Mouse (Mus musculus): ENCODE results near the gene Olfr695.
"Not testable (repeated sequence)": the region's sequence is repeated elsewhere in the genome, so short reads cannot be mapped to it uniquely, and the experiment has no call there.

Gene Olfr695

DNA sequence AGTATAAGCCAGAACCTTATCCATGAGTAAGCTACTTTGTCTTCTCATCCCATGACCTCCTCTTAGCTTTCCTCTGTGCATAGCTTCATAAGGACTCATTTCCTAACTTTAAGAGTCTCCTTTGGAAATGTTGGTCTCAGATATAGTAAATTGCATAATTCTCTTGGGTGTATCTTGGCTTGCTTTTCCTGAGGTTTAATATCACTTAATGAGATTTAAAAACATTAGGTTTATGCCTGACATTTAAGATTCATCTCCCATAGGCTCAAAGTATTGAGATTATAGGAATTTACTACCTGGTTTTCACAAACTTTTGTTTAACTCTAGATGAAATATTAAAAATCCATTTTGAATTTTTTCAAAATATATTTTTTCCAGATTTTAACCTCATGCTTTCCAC, at the start of gene Olfr695:
Gene Olfr695 (minus strand): TSS at position 101 of the 400 bp plus-strand sequence.
- no peak for DNase-seq (ENCODE audit: low spot score)

DNA sequence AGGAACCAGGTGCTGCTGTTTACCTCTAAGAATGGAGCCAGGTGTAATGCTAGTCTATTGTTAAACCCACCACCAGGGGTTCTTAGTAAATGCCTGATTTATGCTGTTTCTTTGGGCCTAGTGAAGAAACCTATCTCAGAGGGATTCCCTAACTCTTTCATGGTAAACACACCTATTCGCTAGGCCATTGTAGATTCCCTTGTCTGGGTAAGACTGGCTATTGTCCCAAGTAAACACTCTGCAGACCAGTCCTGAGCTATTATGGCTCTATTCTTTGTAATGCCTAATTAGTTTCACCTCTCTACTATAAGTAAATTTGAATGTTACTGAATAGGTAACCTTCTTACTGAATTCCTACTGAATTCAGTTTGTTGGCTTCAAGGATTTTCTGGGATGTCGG, 44.8 kb upstream of the Olfr695 start:
- DNase-seq (ENCODE audit: low spot score), result not testable (repeated sequence)

DNA sequence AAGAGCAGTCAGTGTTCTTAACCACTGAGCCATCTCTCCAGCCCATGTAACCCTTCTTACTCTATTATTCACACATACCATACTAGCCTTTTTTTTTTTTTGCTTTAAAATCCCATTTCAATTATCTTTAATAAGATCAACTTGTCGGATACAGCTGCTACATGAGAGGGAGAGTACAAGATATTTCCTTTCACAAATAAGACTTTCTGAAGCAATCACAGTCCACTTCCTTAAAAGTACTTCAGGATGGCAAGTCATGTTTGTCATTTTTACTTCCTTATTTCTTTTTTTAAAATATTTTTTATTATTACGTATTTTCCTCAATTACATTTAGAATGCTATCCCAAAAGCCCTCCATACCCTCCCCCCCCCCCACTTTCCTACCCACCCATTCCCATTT, 42.6 kb upstream of the Olfr695 start:
- DNase-seq (ENCODE audit: low spot score), result no peak

GRCm38 (mm10) chr7:106755297-106755696, 39.1 kb upstream of the Olfr695 start, which contains the start of gene Olfr698:
Gene Olfr698, minus strand, starts transcription at chr7:106755397.
- no peak for DNase-seq (ENCODE audit: low spot score)

DNA sequence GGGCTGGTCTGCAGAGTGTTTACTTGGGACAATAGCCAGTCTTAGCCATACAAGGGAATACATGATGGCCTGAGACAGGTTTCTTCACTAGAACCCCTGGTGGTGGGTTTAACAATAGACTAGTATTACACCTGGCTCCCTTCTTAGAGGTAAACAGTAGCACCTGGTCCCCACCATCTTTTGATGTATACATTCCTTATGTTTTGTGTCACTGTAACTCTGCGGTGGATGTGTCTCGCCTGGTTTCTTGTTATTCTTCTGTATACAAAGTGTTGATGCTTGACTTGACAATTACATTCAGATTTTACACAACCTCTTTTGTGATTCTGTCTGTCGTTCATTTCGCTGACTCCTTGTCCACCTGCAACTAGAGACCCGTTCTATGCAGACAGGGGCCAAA, 29.6 kb upstream of the Olfr695 start:
- no peak for DNase-seq (ENCODE audit: low spot score)

DNA sequence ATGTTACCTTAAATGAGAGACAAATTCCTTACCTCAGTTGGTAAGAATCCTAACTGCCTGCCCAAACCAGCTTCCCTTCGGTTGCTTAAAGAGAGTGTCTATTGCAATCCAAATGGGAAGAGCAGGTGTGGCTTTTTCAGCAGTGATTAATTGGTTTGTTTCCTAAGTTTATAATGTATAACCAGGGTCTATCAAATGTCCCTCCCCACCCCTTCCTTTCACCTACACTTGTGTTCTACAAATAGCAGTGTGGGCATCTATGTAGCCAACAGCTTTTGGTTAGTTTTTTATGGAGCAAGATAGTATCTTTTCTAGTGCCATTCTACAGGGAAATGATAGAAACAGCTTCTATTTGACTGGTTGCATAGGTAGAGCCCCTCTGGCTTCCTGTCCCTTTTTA, 26.1 kb upstream of the Olfr695 start, which contains the start of gene Olfr697:
Gene Olfr697 (minus strand): TSS at position 101 of the 400 bp plus-strand sequence.
- no peak for DNase-seq (ENCODE audit: low spot score)

GRCm38 (mm10) chr7:106737028-106737427, 20.8 kb upstream of the Olfr695 start:
- no peak for DNase-seq (ENCODE audit: low spot score)

DNA sequence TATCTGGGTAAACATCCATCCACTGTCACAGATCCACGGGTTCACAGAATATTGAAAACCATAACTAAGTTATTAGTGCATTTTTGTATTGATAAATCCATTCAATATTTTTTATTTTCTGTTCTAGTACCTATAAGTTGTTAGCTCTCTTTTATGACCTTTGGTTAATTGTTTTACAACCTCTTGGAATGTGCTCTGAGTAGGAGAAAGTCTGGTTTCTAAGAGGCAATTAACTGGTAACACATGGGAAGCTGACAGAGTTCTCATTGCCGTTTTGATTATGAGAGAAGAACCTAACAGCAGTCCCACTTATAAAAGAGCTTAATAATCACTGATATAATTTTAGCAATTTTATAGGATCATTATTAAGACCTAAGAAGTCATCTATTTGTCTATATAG, 17.5 kb upstream of the Olfr695 start:
- no peak for DNase-seq (ENCODE audit: low spot score)

- not testable (repeated sequence) for DNase-seq (ENCODE audit: low spot score)
Measured at GRCm38 (mm10) chr7:106725654-106726053, 9.5 kb upstream of the Olfr695 start.

- no peak for DNase-seq (ENCODE audit: low spot score)
Measured at GRCm38 (mm10) chr7:106711463-106711862, 4.7 kb downstream of the Olfr695 start.

- DNase-seq (ENCODE audit: low spot score), result not testable (repeated sequence)
Measured at GRCm38 (mm10) chr7:106707705-106708104, 8.5 kb downstream of the Olfr695 start.

DNA sequence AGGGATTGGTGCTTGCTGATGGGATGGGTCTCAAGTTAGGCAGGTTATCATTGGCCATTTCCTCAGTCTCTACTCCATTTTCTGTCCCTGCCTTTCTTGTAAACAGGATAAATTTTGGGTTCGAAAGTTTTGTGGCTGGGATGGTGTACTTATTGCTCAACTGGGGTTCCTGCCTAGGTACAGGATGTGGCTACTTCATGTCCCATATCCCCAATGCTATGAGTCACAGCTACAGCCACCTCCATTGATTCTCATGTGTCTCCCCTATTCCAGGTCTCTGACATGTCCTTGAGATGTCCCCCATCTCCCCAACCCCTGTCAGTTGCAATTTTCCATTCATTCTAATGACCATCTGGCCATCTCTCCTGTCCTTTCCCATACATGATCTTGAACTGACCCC, 19.3 kb downstream of the Olfr695 start:
- no peak for DNase-seq (ENCODE audit: low spot score)

- no peak for DNase-seq (ENCODE audit: low spot score)
Measured at GRCm38 (mm10) chr7:106692976-106693375, 23.2 kb downstream of the Olfr695 start.

- DNase-seq (ENCODE audit: low spot score), result no peak
Measured at GRCm38 (mm10) chr7:106691714-106692113, 24.5 kb downstream of the Olfr695 start, which contains the start of gene Olfr694. Gene Olfr694, minus strand, starts transcription at chr7:106691814.

GRCm38 (mm10) chr7:106685382-106685781, 30.8 kb downstream of the Olfr695 start:
- DNase-seq (ENCODE audit: low spot score), result no peak

- DNase-seq (ENCODE audit: low spot score), result no peak
Measured at GRCm38 (mm10) chr7:106680484-106680883, 35.7 kb downstream of the Olfr695 start, which contains the start of gene Olfr693. Gene Olfr693, minus strand, starts transcription at chr7:106680584.

Measured in yolk sac, embryonic 10.5 days (tissue).